Mouse (Mus musculus) E14TG2a.4 (cell line): Measurements from ENCODE around the gene Pkd2.

ENCODE experiments used
- CTCF ChIP-seq: conservative IDR thresholded peaks from 2 replicates; pipeline ENCODE4 v1.5.1; 2014; ENCODE audit warnings: low read length
- POU5F1 ChIP-seq: IDR thresholded peaks from 2 replicates; pipeline ENCODE4 v1.6.1; 2014; ENCODE audit warnings: low read length, borderline replicate concordance

- no peak for TF ChIP-seq CTCF
- no peak for TF ChIP-seq POU5F1
Observed at GRCm38 (mm10) chr5:104470981-104471391, 11.7 kb downstream of the Pkd2 start.
